Mouse (Mus musculus) cerebellum, adult 18-20 months (tissue): ENCODE data around the gene Aldh1a3.

Source experiments
- DNase-seq, 2 experiments: peaks; one replicate each; pipeline ENCODE4 v3.0.0; 2021

Aldh1a3 gene

DNA sequence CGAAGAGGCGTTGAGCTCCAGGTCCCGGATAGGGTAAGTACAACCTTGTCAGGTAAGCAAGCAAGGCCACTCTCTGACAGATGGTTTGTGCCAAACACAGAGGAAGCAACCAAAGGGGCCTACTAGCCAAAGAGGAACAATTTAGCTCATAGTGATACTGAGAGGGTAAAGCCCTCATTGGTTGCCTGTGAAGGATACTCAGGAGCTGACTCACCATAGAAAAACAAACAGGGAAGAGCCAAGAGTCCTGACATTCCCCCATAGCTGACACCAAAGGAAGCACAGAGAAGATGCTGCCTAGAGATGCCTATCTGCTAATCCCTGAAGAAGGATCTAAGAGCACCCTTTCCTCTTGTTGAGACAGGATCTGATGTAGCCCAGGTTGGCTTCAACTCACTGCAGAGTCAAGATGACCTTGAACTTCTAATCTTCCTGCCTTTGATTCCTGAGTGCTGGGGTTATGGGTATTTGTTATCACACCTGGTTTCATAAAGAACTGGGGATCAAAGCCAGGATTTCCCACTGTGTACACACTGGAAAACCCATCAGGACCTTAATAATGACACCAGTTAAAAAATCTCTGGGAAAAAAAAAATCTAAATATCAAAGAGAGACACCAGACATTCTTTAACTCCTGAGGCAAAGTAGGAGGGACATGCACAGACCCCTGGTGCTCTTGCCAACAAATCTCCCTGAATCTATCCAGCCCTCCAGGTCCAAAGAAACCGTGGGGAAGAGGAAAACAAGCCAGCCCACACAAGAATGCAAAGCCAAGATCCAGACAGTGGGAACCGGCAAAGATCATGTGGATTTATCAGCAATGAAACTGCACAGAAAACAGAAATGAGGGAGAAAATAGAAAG is 58.0 kb downstream of the Aldh1a3 start:
- no peak for DNase-seq

DNA sequence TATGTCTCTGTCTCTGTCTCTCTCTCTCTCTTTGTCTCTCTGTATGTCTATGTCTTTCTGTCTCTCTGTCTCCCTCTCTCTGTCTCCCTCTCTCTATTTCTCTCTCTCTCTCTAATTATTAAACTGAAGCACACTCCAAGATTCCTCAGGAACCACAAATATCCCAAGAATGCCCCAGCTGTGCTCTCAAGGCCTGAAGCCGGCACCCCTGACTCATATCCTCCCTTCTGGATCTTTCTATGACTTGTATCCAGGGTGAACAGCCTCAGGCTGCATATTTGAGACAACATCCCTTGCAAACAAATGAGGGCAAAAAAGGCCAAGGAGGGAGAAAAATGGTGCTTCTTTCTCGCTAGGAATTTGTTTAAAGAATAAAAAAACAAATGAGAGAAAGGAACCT is 61.4 kb downstream of the Aldh1a3 start, which contains the start of gene Gm10974:
Gene Gm10974, plus strand, starts transcription at position 2 of the 400 bp plus-strand sequence.
- no peak for DNase-seq

DNA sequence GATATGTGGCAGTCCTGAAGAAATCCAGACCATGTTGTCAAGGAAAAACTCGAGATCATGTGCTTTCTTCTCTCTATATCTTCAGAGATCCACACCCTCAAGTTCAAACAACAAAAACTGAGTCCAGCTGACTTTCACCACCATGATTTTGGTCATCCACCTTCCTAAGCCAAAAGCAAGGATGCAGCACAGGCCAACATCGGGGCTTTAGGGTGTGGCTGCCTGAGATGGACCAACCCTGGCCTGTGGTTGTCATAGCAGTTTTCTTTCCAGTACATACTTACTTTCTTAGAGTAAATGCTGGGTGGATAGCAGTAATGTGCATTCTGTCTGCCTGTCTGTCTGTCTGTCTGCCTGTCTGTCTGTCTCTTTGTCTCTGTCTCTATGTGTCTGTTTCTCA is 61.9 kb downstream of the Aldh1a3 start:
- DNase-seq: no peak

DNA sequence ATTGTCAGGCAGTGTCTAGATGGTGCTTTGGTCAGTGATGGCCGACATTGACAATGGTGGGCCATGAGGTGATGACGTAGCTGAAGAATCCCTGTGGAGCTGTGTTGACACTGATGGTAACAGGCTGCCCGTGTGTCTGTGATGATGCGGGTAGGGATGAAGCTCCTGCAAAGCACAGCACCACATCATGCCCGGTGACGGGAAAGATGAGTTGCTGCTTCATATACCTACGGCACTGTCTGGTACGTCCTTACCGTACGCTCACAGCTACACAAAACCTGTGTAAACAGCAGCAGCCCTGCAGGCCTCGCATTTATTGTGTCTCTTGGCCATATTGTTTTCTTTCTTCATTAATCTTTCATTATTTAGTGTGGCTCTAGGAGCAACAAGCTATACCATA is 62.8 kb downstream of the Aldh1a3 start:
- no peak for DNase-seq

DNA sequence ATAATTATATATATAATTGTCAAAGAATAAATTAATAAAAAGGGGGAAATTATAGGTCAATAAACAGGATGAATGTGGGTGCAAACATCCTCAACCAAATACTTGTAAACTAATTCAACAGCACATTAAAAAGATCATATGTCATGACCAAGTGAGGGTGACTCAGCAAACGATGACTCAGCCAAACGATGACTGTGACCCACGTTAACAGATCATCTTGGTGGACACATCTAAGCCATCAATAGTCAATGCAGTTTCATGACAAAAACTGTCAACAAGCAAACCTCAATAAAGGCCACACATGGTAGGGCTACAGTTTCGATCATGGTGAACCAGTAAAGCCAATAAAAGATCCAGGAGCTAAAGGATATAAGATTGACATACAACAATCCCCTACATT is 68.3 kb downstream of the Aldh1a3 start:
- DNase-seq: no peak

DNA sequence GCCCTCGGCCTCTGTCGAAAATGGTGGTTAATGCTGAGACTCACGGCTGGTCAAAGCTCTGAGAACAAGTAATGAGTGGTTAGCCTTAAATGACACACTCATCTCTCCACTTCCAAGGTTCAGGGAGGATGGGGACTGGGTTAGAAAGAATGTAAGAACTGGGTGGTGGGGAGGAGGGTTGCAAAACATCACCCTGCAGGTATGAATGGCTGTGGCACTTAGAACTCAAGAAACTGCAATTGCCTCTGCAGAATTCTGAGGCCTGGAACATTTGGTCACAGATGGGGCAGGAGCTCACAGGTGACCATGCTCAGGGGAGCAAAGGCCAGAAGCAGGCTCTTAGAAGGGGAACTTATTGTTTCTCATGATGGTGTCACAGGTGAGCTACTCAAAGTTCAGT is 68.9 kb downstream of the Aldh1a3 start:
- DNase-seq: no peak

DNA sequence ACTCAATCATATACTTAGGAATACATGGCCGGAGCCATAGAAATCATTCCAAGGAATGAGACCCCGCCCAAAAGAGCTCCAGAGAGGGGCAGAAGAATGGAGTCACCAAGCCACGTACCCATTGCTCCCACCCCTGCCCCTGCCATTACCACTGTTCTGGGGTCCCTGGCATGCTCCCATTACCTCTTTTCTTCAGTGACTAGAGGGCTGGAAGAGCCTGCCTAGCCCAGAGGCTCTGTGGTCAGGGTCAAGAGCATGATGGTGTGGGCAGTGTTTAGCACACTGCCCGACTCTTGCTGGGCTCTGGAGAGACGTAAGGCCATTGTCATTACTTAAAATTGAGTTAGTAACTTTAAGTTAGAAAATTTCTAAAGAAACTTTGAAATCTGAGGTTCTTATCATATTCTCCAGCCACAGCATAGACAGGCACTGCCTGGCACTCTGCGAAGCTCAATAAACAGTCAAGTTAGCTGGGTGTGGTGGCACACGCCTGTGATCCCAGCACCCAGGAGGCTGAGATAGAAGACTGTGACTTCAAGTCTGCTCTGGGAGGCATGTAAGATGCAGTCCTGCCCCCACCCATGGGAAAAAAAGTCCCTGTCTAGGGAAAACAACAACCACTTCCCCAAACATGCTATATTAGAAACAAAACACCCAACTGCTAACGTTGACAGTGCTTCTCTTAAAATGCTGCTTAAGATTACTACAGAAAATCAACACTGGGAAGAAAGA is 71.4 kb downstream of the Aldh1a3 start:
- DNase-seq: no peak

DNA sequence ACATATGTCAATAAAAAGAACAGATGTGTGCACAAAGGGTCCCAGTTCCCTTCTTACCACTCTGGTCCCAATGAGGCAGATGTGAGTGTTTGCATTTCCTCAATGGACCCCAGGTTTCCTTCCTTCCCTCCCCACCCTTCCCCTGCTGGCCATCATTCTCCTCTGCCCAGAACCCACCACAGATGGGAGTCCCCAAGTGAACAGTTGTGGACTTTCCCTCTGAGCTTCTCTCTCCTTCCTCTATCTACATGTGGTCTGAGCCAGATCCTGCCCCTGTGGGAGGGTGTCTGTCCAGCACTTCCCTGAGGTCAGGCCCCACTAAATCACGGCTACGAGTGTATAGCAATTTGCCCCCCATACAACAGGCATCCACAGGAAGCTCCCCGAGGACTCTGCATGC is 72.4 kb downstream of the Aldh1a3 start:
- DNase-seq: no peak

DNA sequence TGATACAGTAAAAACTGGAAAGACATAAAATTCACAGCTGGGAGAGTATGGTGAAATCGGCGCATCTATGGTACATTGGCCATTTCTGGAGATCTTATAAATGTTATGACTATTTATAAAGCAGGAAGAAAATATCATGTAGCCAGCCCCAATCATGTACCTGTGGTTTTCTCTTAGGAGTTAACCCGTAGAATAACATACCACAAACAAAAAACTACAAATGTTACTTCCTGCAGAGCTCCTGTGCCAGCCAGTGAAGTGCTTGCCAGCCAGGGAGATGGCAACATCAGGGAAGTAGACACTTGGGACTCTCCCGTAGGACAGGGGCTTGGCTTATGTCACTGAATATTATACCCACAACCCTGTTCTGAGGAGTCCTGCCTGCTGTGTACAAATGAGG is 76.2 kb downstream of the Aldh1a3 start:
- no peak for DNase-seq

DNA sequence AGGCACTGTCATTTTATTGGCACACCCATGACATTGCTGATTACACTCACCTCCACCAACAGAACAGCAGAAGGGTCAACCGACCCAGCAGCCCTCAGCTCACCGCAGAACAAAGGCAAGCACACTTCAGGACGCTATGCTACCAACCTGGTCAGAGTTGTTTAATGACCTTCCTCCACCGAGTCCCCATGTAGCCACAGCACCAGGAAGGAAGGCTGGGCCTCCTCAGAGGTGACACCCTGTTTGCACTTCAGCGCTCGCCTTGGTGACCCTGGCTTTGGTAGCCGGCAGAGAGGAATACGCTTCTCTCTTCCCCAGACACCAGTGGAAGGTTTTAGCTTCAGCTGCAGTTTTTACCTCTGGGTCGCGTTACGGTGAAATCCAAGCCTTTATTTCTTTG is 77.6 kb downstream of the Aldh1a3 start:
- DNase-seq: no peak

DNA sequence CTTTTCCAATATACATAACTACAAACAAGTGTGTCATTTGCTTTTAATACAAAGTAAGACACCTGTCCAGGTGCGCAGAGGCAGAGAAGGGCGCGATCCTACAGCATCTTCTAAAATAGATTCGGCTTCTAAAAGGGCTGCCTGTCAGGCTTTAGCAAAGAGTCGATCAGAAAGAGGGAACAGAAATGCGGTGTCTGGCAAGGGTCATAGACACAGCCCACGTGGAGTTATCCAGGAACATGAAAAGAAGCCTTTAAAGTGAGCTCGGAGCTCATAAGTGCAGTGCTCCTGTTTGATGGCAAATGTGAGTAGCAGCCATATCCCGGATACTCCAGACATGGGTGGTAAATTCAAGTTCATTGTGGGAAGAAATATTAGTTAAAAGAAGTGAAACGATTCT is 78.7 kb downstream of the Aldh1a3 start:
- no peak for DNase-seq

DNA sequence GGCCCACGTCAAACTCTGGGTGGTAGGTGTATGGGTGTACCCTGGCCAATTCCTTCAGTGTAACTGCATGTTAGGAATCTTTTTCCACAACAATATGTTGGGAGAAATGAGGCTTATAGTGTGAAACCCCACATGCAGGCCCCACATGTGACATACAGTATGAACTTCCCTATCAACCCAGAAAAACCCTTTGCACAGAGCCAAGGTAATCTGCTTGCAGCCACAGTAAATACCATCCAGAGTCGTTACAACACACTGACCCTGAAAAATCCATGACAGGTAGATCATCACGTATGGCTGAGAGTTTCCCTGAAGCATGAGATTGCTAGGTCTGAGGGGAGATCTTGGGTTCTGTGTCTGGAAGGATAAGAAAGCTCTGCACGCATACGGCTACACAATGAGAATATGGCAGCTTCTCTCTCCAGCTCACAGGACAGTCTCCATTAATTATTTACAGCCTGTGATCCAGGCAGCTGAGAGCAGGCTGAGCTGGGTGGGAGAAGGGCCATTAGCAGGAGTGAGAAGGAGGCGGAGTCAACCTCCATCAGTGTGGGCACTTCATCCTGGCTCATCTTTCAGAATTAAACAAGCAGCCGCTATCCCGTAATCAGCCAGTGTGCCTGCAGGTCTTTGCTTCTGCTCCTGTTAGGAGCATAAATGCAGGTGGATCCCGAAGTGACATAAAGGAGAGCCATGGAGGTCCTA is 80.2 kb downstream of the Aldh1a3 start:
- no peak for DNase-seq

DNA sequence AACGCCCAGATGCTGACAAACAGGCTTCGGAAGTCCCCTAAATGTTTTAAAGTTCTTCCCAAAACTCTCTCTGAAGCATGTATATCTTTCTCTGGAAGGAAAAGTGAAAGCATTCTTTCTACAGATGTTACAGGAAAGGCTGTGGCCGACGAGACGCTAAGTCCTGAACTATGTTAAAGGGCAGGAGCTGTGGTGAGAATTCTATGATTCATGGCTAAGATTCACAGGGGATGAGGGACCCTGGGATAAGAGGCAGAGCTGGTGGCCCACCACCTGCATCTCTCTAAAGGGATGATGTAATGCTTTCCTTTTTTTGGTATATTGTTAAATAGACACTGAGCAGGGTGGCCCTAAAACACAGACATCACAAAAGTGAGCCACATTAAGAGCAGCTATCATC is 84.0 kb downstream of the Aldh1a3 start:
- DNase-seq: no peak

DNA sequence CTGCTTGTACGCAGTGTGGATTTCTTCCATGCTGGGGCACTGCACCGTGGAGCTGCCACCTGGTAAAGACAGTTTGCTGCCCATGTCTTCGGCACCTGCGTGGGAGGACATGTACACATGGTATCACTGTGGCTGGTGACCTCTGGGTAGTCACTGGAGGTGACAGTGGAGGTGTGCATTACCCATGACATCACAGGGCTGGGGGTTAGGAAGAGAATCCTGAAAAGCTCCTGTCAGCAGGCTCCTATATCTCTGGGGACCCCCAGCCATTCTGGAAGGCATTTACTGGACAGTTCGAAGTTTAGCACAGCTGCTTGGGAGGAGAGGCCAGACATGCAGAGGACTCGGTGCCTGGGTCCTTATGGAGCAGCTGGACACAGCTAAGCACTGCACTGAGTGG is 84.5 kb downstream of the Aldh1a3 start:
- DNase-seq: no peak

DNA sequence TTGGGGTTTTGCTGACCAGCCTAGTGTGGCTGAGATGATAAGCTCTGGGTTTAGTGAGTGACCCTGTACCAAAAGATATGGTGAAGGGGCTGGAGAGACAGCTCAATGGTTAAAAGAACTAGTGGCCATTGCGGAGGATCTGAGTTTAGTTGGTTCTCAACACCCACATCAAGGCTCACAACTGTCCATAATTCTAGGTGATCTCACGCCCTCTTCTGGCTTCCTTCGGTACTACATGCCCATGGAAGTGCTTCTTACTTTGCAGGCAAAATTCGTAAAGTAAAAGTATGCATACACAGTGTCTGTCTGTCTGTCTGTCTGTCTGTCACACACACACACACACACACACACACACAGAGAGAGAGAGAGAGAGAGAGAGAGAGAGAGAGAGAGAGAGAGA is 85.0 kb downstream of the Aldh1a3 start:
- peak; percentile 14 to 28 for DNase-seq
